Mouse (Mus musculus) adrenal gland, postnatal 25 days (tissue): Measurements from ENCODE around the gene Scrt2. TPM values are rescaled to one million over a fixed set of nuclear protein-coding genes. Genes with fewer than 3 reads are reported as not detected.

Experiments
- DNase-seq: peaks from one replicate; pipeline ENCODE4 v3.0.0; 2021; ENCODE audit warnings: mixed read lengths
- total RNA-seq: library from RNA; stranded (reverse); gene quantifications from 2 replicates; pipeline ENCODE4 v1.2.3, GENCODE M21; 2021

Gene Scrt2
- total RNA-seq, 1 experiment from 2014 or later = 0.36 TPM

DNA sequence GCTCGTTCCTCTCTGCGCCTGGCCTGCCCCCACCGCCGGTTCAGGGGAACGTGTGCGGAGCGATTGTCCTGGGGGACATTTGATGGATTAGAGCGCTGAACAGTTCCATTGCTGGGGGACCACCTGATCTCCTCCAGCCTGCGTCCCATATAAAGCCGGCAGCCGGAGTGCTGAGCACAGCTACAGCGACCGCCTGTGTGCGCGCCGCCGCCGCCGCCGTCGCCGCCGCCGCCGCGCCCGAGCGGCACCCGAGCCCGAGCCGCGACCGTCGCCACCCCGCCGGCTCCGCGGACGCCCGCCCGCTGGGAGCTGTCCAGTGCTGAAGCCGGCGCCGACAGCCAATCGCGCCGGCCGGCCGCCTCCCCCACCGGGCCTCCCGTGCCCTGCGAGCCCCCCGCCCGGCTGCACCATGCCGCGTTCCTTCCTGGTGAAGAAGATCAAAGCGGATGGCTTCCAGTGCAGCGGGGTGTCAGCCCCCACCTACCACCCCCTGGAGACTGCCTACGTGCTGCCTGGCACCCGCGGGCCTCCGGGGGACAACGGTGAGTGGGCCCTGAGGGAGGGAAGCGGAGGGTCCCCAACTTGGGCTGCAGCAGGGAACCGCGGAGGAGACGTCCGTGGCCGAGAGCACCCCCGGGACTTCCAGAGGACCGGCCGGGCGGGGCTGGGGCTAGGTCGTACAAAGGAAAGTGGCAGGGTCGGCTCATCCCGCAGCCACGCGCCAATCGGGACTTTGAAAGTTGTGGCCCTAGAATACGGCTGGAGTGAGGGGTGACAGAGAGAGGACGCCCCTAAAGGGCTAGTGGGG lies 516 bp downstream of the Scrt2 start:
- peak; percentile 92 for DNase-seq

DNA sequence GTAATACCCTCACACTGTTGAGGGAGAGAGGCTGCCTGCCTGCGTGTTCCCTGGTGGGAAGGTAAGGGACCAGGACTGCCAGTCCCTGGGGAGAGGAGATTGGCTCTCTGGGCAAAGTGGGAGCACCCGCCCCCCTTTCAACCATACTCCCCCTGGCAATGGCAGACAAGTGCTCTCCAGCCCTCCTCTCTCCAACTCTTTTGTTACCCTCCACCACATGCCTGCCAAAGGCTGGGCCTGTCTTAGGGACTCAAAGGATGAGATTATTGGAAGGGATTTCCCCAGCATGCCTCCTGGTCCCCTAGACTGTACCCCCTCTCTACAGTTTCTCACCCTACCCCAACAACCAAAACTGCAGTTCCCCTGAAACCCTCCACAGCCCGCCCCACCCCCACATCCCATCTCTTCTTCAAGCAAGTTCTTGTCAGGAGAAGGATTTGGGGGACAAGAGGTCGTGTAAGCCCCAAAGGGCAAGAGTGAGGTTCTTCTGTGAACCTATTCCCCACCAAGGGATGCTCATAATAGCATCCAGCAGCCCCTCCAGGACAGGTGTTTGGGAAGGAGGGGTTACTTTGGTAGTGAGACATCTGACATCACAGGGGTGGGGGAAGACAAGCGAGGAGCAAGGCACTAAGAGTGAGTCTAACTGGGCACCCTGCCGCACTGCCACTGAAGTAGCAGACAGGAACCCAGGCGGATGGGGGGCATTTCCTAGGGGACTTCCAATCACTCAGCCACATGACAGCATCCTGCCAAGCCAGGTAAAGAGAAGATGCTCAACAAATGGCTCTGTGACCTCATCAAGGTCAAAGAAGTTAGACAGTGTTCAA lies 1.3 kb downstream of the Scrt2 start:
- DNase-seq = no peak

GRCm38 (mm10) chr2:152083411-152083810 lies 2.1 kb downstream of the Scrt2 start:
- no peak for DNase-seq

- no peak for DNase-seq
Measured at GRCm38 (mm10) chr2:152084298-152084697, 3.0 kb downstream of the Scrt2 start.

- no peak for DNase-seq
Measured at GRCm38 (mm10) chr2:152085414-152085813, 4.1 kb downstream of the Scrt2 start.

DNA sequence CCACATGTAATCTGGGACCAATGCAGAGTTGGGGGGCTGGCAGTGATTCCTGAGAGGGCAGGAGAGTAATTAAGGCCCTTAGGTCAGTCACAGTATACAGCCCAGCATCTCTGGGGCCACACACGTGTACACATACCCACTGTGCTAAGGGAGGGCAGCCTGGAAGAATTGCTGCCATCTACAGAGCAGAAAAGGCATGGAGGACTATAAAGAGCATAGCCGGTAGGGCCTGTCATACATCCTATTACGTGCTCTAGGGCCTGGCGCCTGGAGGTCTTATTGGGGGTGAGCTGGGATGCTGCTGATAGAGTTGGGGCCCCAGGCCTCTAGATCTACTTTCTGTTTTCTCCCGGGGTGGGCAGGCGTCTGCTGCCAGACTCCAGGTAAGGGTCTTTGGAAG lies 5.1 kb downstream of the Scrt2 start:
- DNase-seq = no peak

DNA sequence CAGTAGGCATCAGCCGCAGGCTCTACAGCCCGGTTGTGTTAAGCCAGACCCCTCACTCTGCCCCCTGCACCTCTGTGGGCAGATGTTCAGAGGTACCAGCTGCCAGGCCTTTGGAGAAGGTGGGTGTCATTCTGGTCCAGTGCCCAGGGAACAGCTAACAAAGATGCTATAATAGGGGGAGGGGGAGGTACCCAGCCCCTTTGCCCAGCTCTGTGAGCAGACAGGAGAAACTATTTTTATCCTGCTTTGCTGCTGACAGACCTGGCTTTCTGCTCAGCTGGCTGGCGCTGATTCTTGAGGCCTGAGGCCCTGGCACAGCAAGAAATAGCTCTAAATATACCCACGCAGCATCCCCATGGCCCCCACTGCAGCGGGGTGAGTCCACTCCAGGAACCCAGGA lies 5.8 kb downstream of the Scrt2 start:
- no peak for DNase-seq

GRCm38 (mm10) chr2:152089078-152089477 lies 7.7 kb downstream of the Scrt2 start:
- DNase-seq = peak; percentile 64

DNA sequence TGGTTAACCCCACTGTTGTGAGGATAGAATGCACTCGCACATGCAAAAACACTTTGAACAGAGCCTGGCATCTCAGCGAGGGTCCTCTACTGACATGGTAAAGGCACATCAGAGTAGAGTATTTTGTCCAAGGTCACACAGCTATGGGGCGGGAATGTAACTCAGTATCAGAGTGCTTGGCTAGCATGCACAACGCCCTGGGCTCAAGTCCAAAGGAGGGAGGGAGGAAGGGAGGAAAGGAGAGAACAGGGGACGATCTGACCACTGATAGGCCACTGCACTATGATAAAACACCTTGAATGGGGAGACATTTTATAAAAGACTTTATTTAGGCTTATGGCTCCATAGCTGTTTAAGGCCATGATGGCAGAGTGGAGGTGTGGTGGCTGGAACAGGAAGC lies 8.3 kb downstream of the Scrt2 start:
- no peak for DNase-seq

DNA sequence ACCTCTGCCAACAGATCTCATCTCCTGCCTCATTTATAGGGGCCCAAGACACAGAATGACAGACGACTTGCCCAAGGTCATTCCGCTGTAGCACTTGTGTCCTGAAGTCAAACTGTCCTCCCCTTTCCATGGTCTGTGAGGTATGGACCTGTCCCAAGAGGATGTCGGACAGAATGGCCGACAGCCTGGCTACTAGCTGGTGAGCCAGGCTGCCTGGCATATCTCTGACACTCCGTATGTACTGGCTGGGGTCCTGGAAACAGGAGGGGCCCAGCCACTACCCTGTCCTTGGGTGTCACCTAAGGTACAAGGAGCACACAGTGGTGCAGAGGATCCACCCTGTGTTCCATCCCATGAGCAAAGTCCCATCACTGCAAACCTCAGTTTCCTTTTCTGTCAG lies 9.2 kb downstream of the Scrt2 start:
- DNase-seq = no peak

- DNase-seq = no peak
Measured at GRCm38 (mm10) chr2:152091342-152092056, 10.2 kb downstream of the Scrt2 start.

DNA sequence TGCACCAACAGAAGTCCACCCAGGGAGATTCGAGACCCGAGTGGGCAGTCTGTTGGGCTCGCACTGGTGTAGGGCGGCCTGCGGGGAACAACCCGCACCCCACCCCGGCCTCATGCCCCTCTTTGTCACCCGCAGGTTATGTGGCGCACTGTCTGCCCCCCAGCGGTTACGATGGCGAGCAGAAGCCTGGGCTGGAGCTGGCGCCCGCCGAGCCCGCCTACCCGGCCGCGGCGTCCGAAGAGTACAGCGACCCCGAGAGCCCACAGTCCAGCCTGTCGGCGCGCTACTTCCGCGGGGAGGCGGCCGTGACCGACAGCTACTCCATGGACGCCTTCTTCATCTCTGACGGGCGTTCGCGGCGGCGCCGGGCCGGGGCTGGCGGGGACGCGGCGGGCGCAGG lies 11.6 kb downstream of the Scrt2 start:
- DNase-seq = no peak

DNA sequence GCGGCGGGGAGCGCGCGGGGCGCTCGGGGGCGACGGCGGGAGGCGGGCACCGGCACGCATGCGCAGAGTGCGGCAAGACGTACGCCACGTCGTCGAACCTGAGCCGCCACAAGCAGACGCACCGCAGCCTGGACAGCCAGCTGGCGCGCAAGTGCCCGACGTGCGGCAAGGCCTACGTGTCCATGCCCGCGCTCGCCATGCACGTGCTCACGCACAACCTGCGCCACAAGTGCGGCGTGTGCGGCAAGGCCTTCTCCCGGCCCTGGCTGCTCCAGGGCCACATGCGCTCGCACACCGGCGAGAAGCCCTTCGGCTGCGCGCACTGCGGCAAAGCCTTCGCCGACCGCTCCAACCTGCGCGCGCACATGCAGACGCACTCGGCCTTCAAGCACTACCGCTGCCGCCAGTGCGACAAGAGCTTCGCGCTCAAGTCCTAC lies 12.0 kb downstream of the Scrt2 start:
- DNase-seq = peak; percentile 62

- DNase-seq = no peak
Measured at GRCm38 (mm10) chr2:152094856-152095545, 13.7 kb downstream of the Scrt2 start.

GRCm38 (mm10) chr2:152096922-152097321 lies 15.6 kb downstream of the Scrt2 start:
- no peak for DNase-seq

DNA sequence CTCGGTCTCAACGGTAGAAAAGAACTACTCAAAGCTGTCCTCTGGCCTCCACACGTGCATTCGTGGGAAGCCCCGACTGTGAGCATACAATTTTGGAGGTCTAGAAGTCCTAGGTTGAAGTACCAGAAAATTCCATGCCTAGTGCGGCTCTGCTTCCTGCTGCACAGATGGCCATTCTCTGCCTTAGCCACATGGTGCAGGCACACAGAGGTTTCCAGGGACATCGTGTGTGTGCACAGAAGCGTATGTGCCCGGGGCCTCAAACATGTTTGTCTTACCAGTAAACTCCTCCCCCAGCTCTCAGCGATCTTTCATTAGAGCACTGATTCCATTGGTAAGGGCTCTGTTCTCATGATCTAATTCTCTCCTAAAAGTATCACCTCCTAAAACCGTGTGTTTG lies 16.6 kb downstream of the Scrt2 start:
- DNase-seq = no peak

DNA sequence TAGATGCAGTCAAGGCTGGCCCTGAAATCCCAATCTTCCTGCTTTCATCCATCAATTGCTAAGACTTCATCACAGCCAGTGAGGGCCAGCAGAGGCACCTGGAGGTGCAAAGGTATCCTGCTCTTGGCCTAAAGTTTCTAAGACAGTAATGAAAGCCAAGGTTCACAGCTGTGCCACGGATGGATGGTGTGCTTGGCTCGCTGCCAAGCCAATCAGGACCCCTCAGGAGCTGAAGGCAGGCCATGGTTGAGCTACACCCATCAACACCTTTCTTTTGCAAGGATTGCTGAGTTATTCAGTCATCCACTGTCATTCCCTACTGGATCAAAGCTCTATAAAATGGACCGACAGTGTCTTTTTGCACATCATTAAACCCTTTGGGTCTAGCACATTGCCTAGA lies 18.2 kb downstream of the Scrt2 start:
- no peak for DNase-seq

DNA sequence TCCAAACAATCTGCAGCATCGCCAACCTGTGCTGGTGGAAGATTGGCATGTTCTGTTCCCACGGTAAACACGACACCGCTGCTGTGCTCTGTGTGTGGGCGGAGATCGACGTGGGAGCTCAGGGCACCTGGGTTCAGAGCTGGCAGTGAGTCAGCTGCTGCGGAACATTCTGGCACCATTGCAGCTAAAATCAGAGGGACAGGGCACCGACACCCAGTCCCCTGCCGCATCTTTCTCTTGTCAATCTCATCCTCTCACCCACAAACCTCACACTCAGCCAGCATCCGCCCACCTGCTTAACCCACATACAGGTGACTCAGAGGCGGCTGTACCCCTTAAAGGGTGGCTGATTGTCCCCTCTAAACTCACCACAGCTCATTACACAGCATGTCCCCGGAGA lies 20.4 kb downstream of the Scrt2 start:
- no peak for DNase-seq

DNA sequence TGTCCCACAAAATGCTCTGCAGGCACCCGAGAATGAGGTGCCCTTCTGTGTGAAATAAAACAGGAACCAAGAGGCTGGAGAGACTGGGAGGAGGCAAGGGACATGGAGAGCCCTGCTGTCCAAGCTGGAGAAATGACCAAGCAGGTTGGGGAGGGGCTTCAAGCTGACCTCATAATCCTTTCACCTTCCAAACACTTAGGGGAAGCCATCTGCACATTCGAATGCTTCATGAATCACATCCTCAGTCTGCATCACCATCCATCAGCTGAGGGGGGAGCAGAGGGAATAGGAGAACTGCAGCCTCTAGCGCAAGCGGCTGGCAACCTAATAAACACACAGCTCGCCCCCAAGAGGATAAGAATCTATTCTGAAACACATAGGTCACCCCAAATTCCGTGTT lies 21.0 kb downstream of the Scrt2 start:
- DNase-seq = no peak

- DNase-seq = no peak
Measured at GRCm38 (mm10) chr2:152104711-152105317, 23.5 kb downstream of the Scrt2 start.

DNA sequence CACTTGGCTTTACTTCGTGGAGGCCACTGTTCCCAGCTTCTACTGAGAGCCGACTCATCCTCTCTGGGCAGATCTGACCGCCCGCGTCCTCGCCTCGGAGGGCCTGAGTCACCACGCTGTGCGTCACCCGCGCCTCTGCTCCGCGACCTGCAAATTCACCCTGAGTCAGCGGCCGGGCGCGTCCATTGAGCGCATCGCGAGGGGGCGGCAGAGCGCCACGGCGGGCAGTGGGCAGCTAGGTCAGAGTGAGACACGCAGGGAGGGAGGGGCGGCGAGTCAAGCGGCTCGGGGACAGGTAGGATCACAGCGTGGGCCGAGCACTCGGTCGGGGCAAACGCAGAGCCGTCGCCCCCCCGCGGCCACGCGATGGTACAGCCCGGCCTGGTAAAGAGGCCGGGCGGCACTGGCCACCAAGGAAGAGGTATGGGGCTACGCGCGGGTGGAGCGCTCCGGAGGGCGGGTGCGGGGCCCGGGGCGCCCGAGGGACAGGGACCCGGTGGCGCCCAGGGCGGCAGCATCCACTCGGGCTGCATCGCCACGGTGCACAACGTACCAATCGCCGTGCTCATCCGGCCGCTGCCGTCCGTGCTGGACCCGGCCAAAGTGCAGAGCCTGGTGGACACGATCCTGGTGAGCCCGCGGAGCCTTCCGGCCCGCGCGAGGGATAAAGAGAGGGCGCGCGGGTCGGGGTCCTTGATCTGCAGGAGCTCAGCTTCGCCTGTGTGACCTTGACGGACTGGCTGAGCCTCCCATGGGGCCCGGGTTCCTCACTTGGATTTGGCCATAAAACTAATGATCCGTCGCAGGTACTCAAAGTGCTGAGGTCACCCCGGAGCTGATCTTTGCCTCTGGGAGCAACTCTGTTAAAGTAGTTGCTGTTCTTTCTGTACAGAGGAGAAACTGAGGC lies 24.2 kb downstream of the Scrt2 start, which contains the start of gene Srxn1:
Gene Srxn1 (plus strand): TSS at position 199 of the 907 bp plus-strand sequence.
- peak; percentile 95 for DNase-seq
